Mouse (Mus musculus) regulatory T cell (primary cell): ENCODE results near the gene Krt26.

Experiments
- in situ Hi-C: fragments of 300-600 bp; cut with MboI, MseI; formaldehyde crosslinking; loops from one replicate; pipeline ENCODE4 v1.15.1; 2025; ENCODE audit warnings: high pct_unique_total_duplicates

The Krt26 gene

GRCm38 (mm10) chr11:99284011-99284410 is 53.8 kb downstream of the Krt26 start:
- in situ Hi-C loops, result no loop called here

- in situ Hi-C loops, result no loop called here
Observed at GRCm38 (mm10) chr11:99283334-99283733, 54.4 kb downstream of the Krt26 start.

GRCm38 (mm10) chr11:99281116-99281515 is 56.6 kb downstream of the Krt26 start:
- in situ Hi-C loops, result no loop called here

DNA sequence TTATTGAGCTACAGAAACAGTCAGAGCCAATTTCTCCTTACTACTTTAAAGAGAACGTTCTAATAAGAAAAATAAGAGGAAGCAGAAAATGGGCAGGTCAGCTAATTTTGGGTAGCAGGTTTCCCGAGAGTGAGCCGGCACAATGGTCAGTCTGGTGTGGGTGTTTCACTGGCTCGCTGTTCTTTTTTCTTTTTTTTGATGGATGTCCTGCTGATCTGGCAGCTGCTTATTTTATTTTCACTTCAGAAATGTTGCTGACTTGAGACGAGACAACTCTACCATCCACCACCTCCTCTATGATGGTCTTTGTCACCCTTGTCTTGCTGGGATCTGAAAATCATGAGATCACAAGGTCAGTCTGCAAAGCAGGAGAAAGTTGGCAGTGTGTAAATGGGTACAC is 57.8 kb downstream of the Krt26 start:
- in situ Hi-C loops, result no loop called here
